Mouse (Mus musculus): ENCODE results near the gene Polr3c.
"Not testable (repeated sequence)": the region's sequence is repeated elsewhere in the genome, so short reads cannot be mapped to it uniquely, and the experiment has no call there.

The Polr3c gene
- long read RNA-seq, experiment 1, transcript Polr3c-201 (15 exons, 2,390 nt) = major isoform, 8 of 18 reads
- long read RNA-seq, experiment 1, partial matches to known transcripts = 2 of 18 reads
- long read RNA-seq, experiment 1, other reads (novel, unspliced or antisense) = 6 of 18 reads
- long read RNA-seq, experiment 2, transcript Polr3c-201 (15 exons, 2,390 nt) = major isoform, 21 of 26 reads
- long read RNA-seq, experiment 2, partial matches to known transcripts = 1 of 26 reads
- long read RNA-seq, experiment 2, other reads (novel, unspliced or antisense) = 3 of 26 reads

- intact Hi-C loops (cut with DNase I) = no loop called here
Observed at GRCm38 (mm10) chr3:96727343-96727827, at the start of gene Polr3c, which contains the start of gene Rnf115. Polr3c (minus strand) TSS chr3:96727628. Rnf115 (plus strand) TSS chr3:96727664.

- intact Hi-C loops (cut with DNase I) = no loop called here
Observed at GRCm38 (mm10) chr3:96777120-96777519, 49.7 kb upstream of the Polr3c start.

GRCm38 (mm10) chr3:96772949-96773348, 45.5 kb upstream of the Polr3c start:
- intact Hi-C loops (cut with DNase I) = no loop called here

GRCm38 (mm10) chr3:96769971-96770370, 42.5 kb upstream of the Polr3c start:
- intact Hi-C loops (cut with DNase I) = no loop called here

- intact Hi-C loops (cut with DNase I) = no loop called here
Observed at GRCm38 (mm10) chr3:96764528-96764927, 37.1 kb upstream of the Polr3c start.

GRCm38 (mm10) chr3:96759695-96760094, 32.3 kb upstream of the Polr3c start:
- intact Hi-C loops (cut with DNase I) = no loop called here

GRCm38 (mm10) chr3:96757691-96758090, 30.3 kb upstream of the Polr3c start:
- intact Hi-C loops (cut with DNase I) = no loop called here

- intact Hi-C loops (cut with DNase I) = no loop called here
Observed at GRCm38 (mm10) chr3:96755935-96756334, 28.5 kb upstream of the Polr3c start.

- intact Hi-C loops (cut with DNase I) = no loop called here
Observed at GRCm38 (mm10) chr3:96746829-96747228, 19.4 kb upstream of the Polr3c start.

GRCm38 (mm10) chr3:96744348-96744747, 16.9 kb upstream of the Polr3c start:
- intact Hi-C loops (cut with DNase I) = no loop called here

GRCm38 (mm10) chr3:96740279-96740678, 12.9 kb upstream of the Polr3c start:
- intact Hi-C loops (cut with DNase I) = not testable (repeated sequence)

GRCm38 (mm10) chr3:96737995-96738394, 10.6 kb upstream of the Polr3c start:
- intact Hi-C loops (cut with DNase I) = no loop called here

- intact Hi-C loops (cut with DNase I) = no loop called here
Observed at GRCm38 (mm10) chr3:96737013-96737740, 9.7 kb upstream of the Polr3c start.

- intact Hi-C loops (cut with DNase I) = no loop called here
Observed at GRCm38 (mm10) chr3:96735200-96735599, 7.8 kb upstream of the Polr3c start.

- intact Hi-C loops (cut with DNase I) = no loop called here
Observed at GRCm38 (mm10) chr3:96733984-96734383, 6.6 kb upstream of the Polr3c start.

- intact Hi-C loops (cut with DNase I) = no loop called here
Observed at GRCm38 (mm10) chr3:96730785-96731184, 3.4 kb upstream of the Polr3c start.

- intact Hi-C loops (cut with DNase I) = no loop called here
Observed at GRCm38 (mm10) chr3:96729403-96729784, 2.0 kb upstream of the Polr3c start.

- intact Hi-C loops (cut with DNase I) = no loop called here
Observed at GRCm38 (mm10) chr3:96728634-96729402, 1.4 kb upstream of the Polr3c start.

- intact Hi-C loops (cut with DNase I) = no loop called here
Observed at GRCm38 (mm10) chr3:96727828-96728633, 603 bp upstream of the Polr3c start.

GRCm38 (mm10) chr3:96719173-96719572, 8.3 kb downstream of the Polr3c start:
- intact Hi-C loops (cut with DNase I) = no loop called here

GRCm38 (mm10) chr3:96715854-96716253, 11.6 kb downstream of the Polr3c start:
- intact Hi-C loops (cut with DNase I) = no loop called here

Data from adrenal gland (tissue).